Mouse (Mus musculus) left cerebral cortex, adult 8-10 months (tissue): Measurements from ENCODE around the gene Fntb. TPM values are rescaled to one million over a fixed set of nuclear protein-coding genes. Genes with fewer than 3 reads are reported as not detected.

Experiments
- DNase-seq, 2 experiments: peaks; one replicate each; pipeline ENCODE4 v3.0.0; 2022; ENCODE audit warnings: low spot score in 2 of 2
- total RNA-seq, 4 experiments: library from RNA; stranded (reverse); gene quantifications; 2 replicates each; pipeline ENCODE4 v1.2.4; 2022

Fntb gene
- 10 to 100 TPM; 28.4 to 36.7 (median 32.3) TPM for total RNA-seq

GRCm38 (mm10) chr12:76765354-76765851, at the start of gene Fntb, which contains the start of gene Churc1:
Fntb (plus strand) TSS chr12:76765589.
Churc1 (plus strand) TSS chr12:76765538.
- peak; percentile 79 to 85 for DNase-seq

GRCm38 (mm10) chr12:76718384-76718783, 47.0 kb upstream of the Fntb start:
- no peak for DNase-seq

- no peak for DNase-seq
These were observed 44.8 kb upstream of the Fntb start for GRCm38 (mm10) chr12:76720572-76720971.

- DNase-seq = no peak
These were observed 43.4 kb upstream of the Fntb start for GRCm38 (mm10) chr12:76722026-76722425.

GRCm38 (mm10) chr12:76727955-76728354, 37.4 kb upstream of the Fntb start:
- no peak for DNase-seq

- no peak for DNase-seq
These were observed 14.4 kb upstream of the Fntb start for GRCm38 (mm10) chr12:76750866-76751459.

- peak in 1 of 2 experiments; percentile 54 for DNase-seq
These were observed 12.6 kb upstream of the Fntb start for GRCm38 (mm10) chr12:76752652-76753318.

GRCm38 (mm10) chr12:76765901-76766630, 677 bp downstream of the Fntb start:
- peak in 1 of 2 experiments; percentile 25 for DNase-seq

GRCm38 (mm10) chr12:76770841-76771500, 5.6 kb downstream of the Fntb start:
- DNase-seq = no peak

GRCm38 (mm10) chr12:76771540-76771939, 6.2 kb downstream of the Fntb start:
- DNase-seq = no peak

- DNase-seq = no peak
These were observed 9.3 kb downstream of the Fntb start for GRCm38 (mm10) chr12:76774652-76775051.

- DNase-seq = no peak
These were observed 9.7 kb downstream of the Fntb start for GRCm38 (mm10) chr12:76775132-76775531.

GRCm38 (mm10) chr12:76776898-76777297, 11.5 kb downstream of the Fntb start:
- DNase-seq = no peak

GRCm38 (mm10) chr12:76777845-76778244, 12.5 kb downstream of the Fntb start:
- DNase-seq = no peak

- no peak for DNase-seq
These were observed 13.1 kb downstream of the Fntb start for GRCm38 (mm10) chr12:76778305-76779083.

GRCm38 (mm10) chr12:76779951-76780350, 14.6 kb downstream of the Fntb start:
- no peak for DNase-seq

GRCm38 (mm10) chr12:76780639-76781468, 15.5 kb downstream of the Fntb start:
- DNase-seq = no peak

GRCm38 (mm10) chr12:76784056-76784619, 18.7 kb downstream of the Fntb start:
- no peak for DNase-seq

- no peak for DNase-seq
These were observed 25.2 kb downstream of the Fntb start for GRCm38 (mm10) chr12:76790446-76791084.
